Mouse (Mus musculus) midbrain, embryonic 11.5 days (tissue): ENCODE results near the gene Nlgn1. TPM values are rescaled to one million over a fixed set of nuclear protein-coding genes. Genes with fewer than 3 reads are reported as not detected.

Experiments
- ATAC-seq: fragments of 200-750 bp; cut with Nextera tagmentation; 2 replicates; pipeline ENCODE4 v1.8.0; 2017; ENCODE audit warnings: moderate TSS enrichment, moderate library complexity; ENCODE audit not compliant: low FRiP score
- DNase-seq: peaks from one replicate; pipeline ENCODE4 v3.0.0; 2015; ENCODE audit warnings: low spot score; ENCODE audit errors: missing footprints
- H3K27ac ChIP-seq: fragments of 300-500 bp; sonication (generic); 2 replicates; pipeline ENCODE4 v1.5.1; 2014; ENCODE audit warnings: low read depth, low read length
- H3K27me3 ChIP-seq: fragments of 300-500 bp; sonication (generic); 2 replicates; pipeline ENCODE4 v1.6.1; 2014; ENCODE audit warnings: mild to moderate bottlenecking, low read length, moderate library complexity, mixed read lengths; ENCODE audit not compliant: control insufficient read depth, insufficient read depth
- H3K36me3 ChIP-seq: fragments of 300-500 bp; sonication (generic); 2 replicates; pipeline ENCODE4 v1.6.1; 2014; ENCODE audit warnings: mild to moderate bottlenecking, low read length, moderate library complexity, mixed read lengths; ENCODE audit not compliant: control insufficient read depth, insufficient read depth
- H3K4me1 ChIP-seq: fragments of 300-500 bp; sonication (generic); 2 replicates; pipeline ENCODE4 v1.6.1; 2014; ENCODE audit warnings: low read length; ENCODE audit not compliant: control insufficient read depth, insufficient read depth
- H3K4me2 ChIP-seq: fragments of 300-500 bp; sonication (generic); 2 replicates; pipeline ENCODE4 v1.6.1; 2014; ENCODE audit warnings: mild to moderate bottlenecking, moderate library complexity
- H3K4me3 ChIP-seq: fragments of 300-500 bp; sonication (generic); 2 replicates; pipeline ENCODE4 v1.5.1; 2014; ENCODE audit warnings: low read depth, low read length
- H3K9ac ChIP-seq: fragments of 300-500 bp; sonication (generic); 2 replicates; pipeline ENCODE4 v1.6.1; 2014; ENCODE audit warnings: low read length
- H3K9me3 ChIP-seq: fragments of 300-500 bp; sonication (generic); 2 replicates; pipeline ENCODE4 v1.6.1; 2016; ENCODE audit warnings: low read length; ENCODE audit not compliant: control insufficient read depth
- WGBS: fragments of 180-500 bp; shearing (Covaris S2); extraction: QIAGEN DNeasy Blood & Tissue Kit; methylation state at CpG from one replicate; pipeline ENCODE4 v1.1.7; 2014; 5-methylcytosine and 5-hydroxymethylcytosine counted together
- polyA plus RNA-seq: library from polyadenylated mRNA; unstranded; fragments of >200 nt; fragmentation: Nextera tagmentation; extraction: Ambion mirVana; gene quantifications from 2 replicates; pipeline ENCODE4 v1.2.1, GENCODE M21; 2014

Gene Nlgn1
- polyA plus RNA-seq, 1 experiment from 2014 or later, result 3.8 TPM

GRCm38 (mm10) chr3:25763689-25764088, 568.6 kb downstream of the Nlgn1 start:
- no peak overlapping the region for H3K9ac ChIP-seq
- ATAC-seq (no peak), DNase-seq (no peak)
- WGBS, result 87% methylated on average over 4 of the region's 4 CpGs
- H3K4me1 ChIP-seq, result no peaks in the 10 kb centered on the region
- no peaks in the 10 kb centered on the region for H3K36me3 ChIP-seq
- H3K4me3 ChIP-seq, result no peak overlapping the region
- no peaks in the 10 kb centered on the region for H3K9me3 ChIP-seq
- no peaks in the 10 kb centered on the region for H3K27me3 ChIP-seq
- no peak overlapping the region for H3K27ac ChIP-seq
- no peak overlapping the region for H3K4me2 ChIP-seq

- H3K27me3 ChIP-seq, result no peaks in the 10 kb centered on the region
- ATAC-seq (no peak), DNase-seq (no peak)
- no peak overlapping the region for H3K4me2 ChIP-seq
- 87% methylated on average over 2 of the region's 2 CpGs for WGBS
- no peaks in the 10 kb centered on the region for H3K9me3 ChIP-seq
- no peaks in the 10 kb centered on the region for H3K36me3 ChIP-seq
- no peak overlapping the region for H3K4me3 ChIP-seq
- H3K9ac ChIP-seq, result no peak overlapping the region
- no peaks in the 10 kb centered on the region for H3K4me1 ChIP-seq
- no peak overlapping the region for H3K27ac ChIP-seq
Observed at GRCm38 (mm10) chr3:25757813-25758212, 574.4 kb downstream of the Nlgn1 start.

GRCm38 (mm10) chr3:25724111-25724510, 608.1 kb downstream of the Nlgn1 start:
- Histone ChIP-seq H3K36me3 (no peaks in the 10 kb centered on the region), H3K9ac (no peak overlapping the region), H3K27me3 (no peaks in the 10 kb centered on the region), H3K4me3 (no peak overlapping the region), H3K9me3 (no peaks in the 10 kb centered on the region), H3K27ac (no peak overlapping the region), H3K4me2 (no peak overlapping the region), H3K4me1 (no peaks in the 10 kb centered on the region)
- ATAC-seq (no peak), DNase-seq (no peak)
- WGBS, result 94% methylated on average over 1 of the region's 1 CpGs

GRCm38 (mm10) chr3:25721464-25721863, 610.8 kb downstream of the Nlgn1 start:
- DNase-seq (no peak), ATAC-seq (no peak)
- Histone ChIP-seq H3K9me3 (no peaks in the 10 kb centered on the region), H3K9ac (no peak overlapping the region), H3K4me1 (no peaks in the 10 kb centered on the region), H3K36me3 (no peaks in the 10 kb centered on the region), H3K4me3 (no peak overlapping the region), H3K27me3 (no peaks in the 10 kb centered on the region), H3K4me2 (no peak overlapping the region), H3K27ac (no peak overlapping the region)
- WGBS, result 78% methylated on average over 5 of the region's 5 CpGs

GRCm38 (mm10) chr3:25707380-25707779, 624.9 kb downstream of the Nlgn1 start:
- no peak overlapping the region for H3K4me3 ChIP-seq
- WGBS, result 83% methylated on average over 2 of the region's 2 CpGs
- no peak for DNase-seq
- H3K4me2 ChIP-seq, result no peak overlapping the region
- H3K9me3 ChIP-seq, result no peaks in the 10 kb centered on the region
- H3K27me3 ChIP-seq, result no peaks in the 10 kb centered on the region
- no peaks in the 10 kb centered on the region for H3K36me3 ChIP-seq
- no peak overlapping the region for H3K27ac ChIP-seq
- no peak overlapping the region for H3K9ac ChIP-seq
- no peak for ATAC-seq
- no peaks in the 10 kb centered on the region for H3K4me1 ChIP-seq

- Histone ChIP-seq H3K36me3 (no peaks in the 10 kb centered on the region), H3K9ac (no peak overlapping the region), H3K4me2 (no peak overlapping the region), H3K4me1 (no peaks in the 10 kb centered on the region), H3K27ac (no peak overlapping the region), H3K27me3 (no peaks in the 10 kb centered on the region), H3K9me3 (no peaks in the 10 kb centered on the region), H3K4me3 (no peak overlapping the region)
- 71% methylated on average over 1 of the region's 1 CpGs for whole genome bisulfite sequencing
- DNase-seq (no peak), ATAC-seq (no peak)
Observed at GRCm38 (mm10) chr3:25697231-25697630, 635.0 kb downstream of the Nlgn1 start.

GRCm38 (mm10) chr3:25688789-25689464, 643.3 kb downstream of the Nlgn1 start:
- no peak overlapping the region for H3K4me2 ChIP-seq
- DNase-seq, result no peak
- H3K9me3 ChIP-seq, result no peaks in the 10 kb centered on the region
- WGBS, result 78% methylated on average over 6 of the region's 6 CpGs
- no peak overlapping the region for H3K4me3 ChIP-seq
- ATAC-seq, result no peak
- no peaks in the 10 kb centered on the region for H3K36me3 ChIP-seq
- H3K9ac ChIP-seq, result no peak overlapping the region
- H3K27me3 ChIP-seq, result no peaks in the 10 kb centered on the region
- no peaks in the 10 kb centered on the region for H3K4me1 ChIP-seq
- no peak overlapping the region for H3K27ac ChIP-seq

GRCm38 (mm10) chr3:25683696-25684095, 648.6 kb downstream of the Nlgn1 start:
- WGBS, result 89% methylated on average over 2 of the region's 2 CpGs
- H3K9ac ChIP-seq, result no peak overlapping the region
- H3K36me3 ChIP-seq, result no peaks in the 10 kb centered on the region
- H3K4me2 ChIP-seq, result no peak overlapping the region
- H3K4me1 ChIP-seq, result no peaks in the 10 kb centered on the region
- ATAC-seq (no peak), DNase-seq (no peak)
- no peak overlapping the region for H3K27ac ChIP-seq
- no peak overlapping the region for H3K4me3 ChIP-seq
- no peaks in the 10 kb centered on the region for H3K9me3 ChIP-seq
- no peaks in the 10 kb centered on the region for H3K27me3 ChIP-seq

- ATAC-seq (no peak), DNase-seq (no peak)
- Histone ChIP-seq H3K36me3 (no peaks in the 10 kb centered on the region), H3K4me1 (no peaks in the 10 kb centered on the region), H3K9me3 (no peaks in the 10 kb centered on the region), H3K4me3 (no peak overlapping the region), H3K4me2 (no peak overlapping the region), H3K27me3 (no peaks in the 10 kb centered on the region), H3K9ac (no peak overlapping the region), H3K27ac (no peak overlapping the region)
- 75% methylated on average over 2 of the region's 2 CpGs for WGBS
Observed at GRCm38 (mm10) chr3:25679373-25679772, 652.9 kb downstream of the Nlgn1 start.
